Mouse (Mus musculus) lung, postnatal 0 days (tissue): ENCODE data around the gene Odf4.
A peak's percentile ranks its signal among the peaks of the same experiment; 100 is the strongest.

Experiments
- CTCF ChIP-seq: IDR thresholded peaks from 2 replicates; pipeline ENCODE4 v1.5.1; 2016; ENCODE audit warnings: antibody characterized with exemption, mild to moderate bottlenecking
- EP300 ChIP-seq: IDR thresholded peaks from 2 replicates; pipeline ENCODE4 v1.6.1; 2016; ENCODE audit warnings: antibody characterized with exemption, mild to moderate bottlenecking, control low read depth

DNA sequence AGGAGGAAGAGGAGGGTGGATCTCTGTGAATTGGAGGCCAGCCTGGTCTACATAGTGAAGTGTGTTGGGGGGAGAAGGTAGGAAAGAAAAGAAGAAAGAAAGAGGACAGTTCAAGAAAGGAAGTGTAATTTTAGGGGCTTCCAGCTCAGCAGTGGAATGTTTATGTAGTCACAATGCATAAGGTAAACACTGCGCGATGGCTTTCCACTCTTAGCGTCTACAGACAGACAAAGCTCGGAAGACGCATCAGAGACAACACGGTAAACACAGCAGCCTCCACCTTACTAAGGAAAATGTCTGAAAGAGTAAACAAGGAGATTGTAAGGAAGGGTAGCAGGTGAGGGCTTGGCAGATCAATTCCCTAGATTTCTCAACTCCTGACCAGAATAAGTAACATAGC lies 3.1 kb upstream of the Odf4 start:
- TF ChIP-seq CTCF (no peak), EP300 (peak; percentile 66)
